Mouse (Mus musculus): ENCODE results near the gene Anapc7. TPM values are rescaled to one million over a fixed set of nuclear protein-coding genes. Genes with fewer than 3 reads are reported as not detected.
"Not testable (repeated sequence)": the region's sequence is repeated elsewhere in the genome, so short reads cannot be mapped to it uniquely, and the experiment has no call there.

Anapc7 gene
- polyA plus RNA-seq, 1 experiment from 2014 or later: 52.0 TPM

DNA sequence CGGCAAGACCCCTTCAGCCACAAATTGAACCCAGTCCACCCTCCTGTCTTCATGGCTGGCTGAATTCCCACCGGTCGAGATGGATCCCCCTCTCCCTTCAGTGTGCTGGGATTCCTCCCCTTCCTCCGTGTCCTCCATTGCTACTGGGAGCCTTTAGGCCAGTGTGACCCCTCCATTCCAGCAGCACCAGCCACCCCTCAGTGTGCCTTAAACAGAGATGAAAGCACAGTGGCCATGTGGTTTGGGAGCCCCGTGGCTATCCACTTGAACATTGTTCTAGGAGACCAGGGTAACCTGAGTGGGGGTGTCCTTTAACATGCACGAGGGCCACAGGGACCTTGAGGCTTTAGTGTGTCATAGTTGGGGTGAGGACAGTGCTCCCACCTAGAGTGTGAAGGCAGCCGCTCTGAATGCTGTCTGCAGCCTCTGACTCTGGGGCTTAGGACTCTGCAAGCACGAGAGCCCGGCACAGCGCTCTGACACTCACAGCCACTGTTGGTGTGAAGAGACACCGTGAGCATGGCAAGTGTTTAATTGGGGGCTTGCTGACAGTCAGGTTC is 23.6 kb downstream of the Anapc7 start:
- Histone ChIP-seq H3K36me3 (peaks cover 89% of the 10 kb centered on the region), H3K9me3 (no peaks in the 10 kb centered on the region), H3K4me1 (replicated peaks) (peaks cover 8% of the 10 kb centered on the region), H3K4me3 (no peak overlapping the region), H3K27me3 (ENCODE audit: insufficient read depth, poor library complexity, severe bottlenecking) (no peaks in the 10 kb centered on the region), H3K27ac (no peak overlapping the region)
- WGBS: 96% methylated on average over 11 of the region's 11 CpGs
- no peak for DNase-seq (ENCODE audit: low spot score)

DNA sequence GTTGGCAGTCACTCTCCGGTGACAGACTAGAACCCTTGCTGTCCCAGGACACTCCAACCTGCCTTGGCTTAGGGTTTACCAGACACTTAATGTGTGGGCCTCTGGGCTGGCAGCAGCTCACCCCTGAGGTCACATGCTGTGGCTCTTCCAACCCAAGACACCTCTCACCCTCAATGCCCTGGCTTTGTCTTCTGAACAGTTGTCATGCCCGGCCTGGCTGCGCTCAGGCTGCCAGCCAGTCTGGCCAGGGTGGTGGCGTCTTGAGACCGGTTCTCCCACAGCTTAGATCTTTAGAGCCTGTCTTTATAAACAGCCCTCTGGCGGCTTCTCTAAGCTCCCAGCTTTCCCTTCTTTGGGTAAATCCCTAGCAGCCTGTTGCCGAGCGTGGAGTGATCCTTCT is 26.4 kb downstream of the Anapc7 start:
- Histone ChIP-seq H3K4me1 (replicated peaks) (peaks cover 15% of the 10 kb centered on the region), H3K27ac (no peak overlapping the region), H3K4me3 (no peak overlapping the region), H3K27me3 (ENCODE audit: insufficient read depth, poor library complexity, severe bottlenecking) (no peaks in the 10 kb centered on the region), H3K9me3 (no peaks in the 10 kb centered on the region), H3K36me3 (peaks cover 84% of the 10 kb centered on the region)
- DNase-seq (ENCODE audit: low spot score): no peak
- WGBS: 92% methylated on average over 8 of the region's 8 CpGs

DNA sequence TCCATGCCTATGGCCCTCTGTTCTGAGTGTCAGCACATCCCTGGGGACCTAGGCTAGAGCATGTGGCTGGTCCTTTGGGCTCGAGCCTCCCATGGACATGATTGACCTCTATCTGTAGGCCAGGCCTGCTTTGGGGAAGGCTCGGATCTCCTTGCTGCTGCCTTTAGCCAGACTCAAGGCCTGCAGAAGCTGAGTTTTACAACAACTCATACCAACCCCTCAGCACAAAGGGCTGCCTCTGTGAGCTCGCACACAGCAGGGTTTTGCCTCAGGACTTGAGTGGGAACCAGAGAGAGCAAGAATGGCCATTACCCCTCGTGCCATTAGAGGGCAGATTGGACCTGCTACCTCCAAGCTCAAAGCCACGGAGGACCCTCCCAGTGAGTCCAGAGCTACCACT is 27.4 kb downstream of the Anapc7 start:
- 88% methylated on average over 5 of the region's 5 CpGs for WGBS
- H3K27me3 ChIP-seq (ENCODE audit: insufficient read depth, poor library complexity, severe bottlenecking): no peaks in the 10 kb centered on the region

DNA sequence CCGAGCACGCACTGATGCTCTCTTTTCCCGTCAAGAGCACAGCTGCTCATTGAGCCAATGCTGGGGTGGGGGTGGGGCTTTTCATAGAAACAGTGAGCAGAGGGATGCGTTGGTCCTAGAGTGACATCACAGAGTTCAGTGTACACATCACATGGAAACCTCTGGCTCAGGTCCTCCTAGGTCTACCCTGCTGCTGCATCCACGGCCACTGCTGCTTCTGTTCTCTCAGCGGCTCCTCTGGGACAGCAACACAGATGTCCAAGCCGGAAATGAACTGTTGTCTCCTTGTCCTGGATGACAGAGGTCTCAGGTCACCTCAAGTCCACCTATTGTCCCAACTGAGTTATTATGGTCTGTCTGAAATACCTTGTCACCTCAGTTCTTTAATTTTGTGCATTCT is 28.5 kb downstream of the Anapc7 start:
- peaks cover 15% of the 10 kb centered on the region for H3K4me1 ChIP-seq (replicated peaks)
- H3K27me3 ChIP-seq (ENCODE audit: insufficient read depth, poor library complexity, severe bottlenecking): no peaks in the 10 kb centered on the region
- 46% methylated on average over 7 of the region's 7 CpGs for WGBS
- DNase-seq (ENCODE audit: low spot score): peak; percentile 27
- no peak overlapping the region for H3K4me3 ChIP-seq
- H3K9me3 ChIP-seq: no peaks in the 10 kb centered on the region
- no peak overlapping the region for H3K27ac ChIP-seq
- peaks cover 84% of the 10 kb centered on the region for H3K36me3 ChIP-seq

More for the DNA sequence above, 27.4 kb downstream of the Anapc7 start:
- DNase-seq (ENCODE audit: low spot score): no peak
- Histone ChIP-seq H3K4me3 (no peak overlapping the region), H3K27ac (no peak overlapping the region), H3K9me3 (no peaks in the 10 kb centered on the region), H3K4me1 (replicated peaks) (peaks cover 15% of the 10 kb centered on the region), H3K36me3 (peaks cover 84% of the 10 kb centered on the region)

DNA sequence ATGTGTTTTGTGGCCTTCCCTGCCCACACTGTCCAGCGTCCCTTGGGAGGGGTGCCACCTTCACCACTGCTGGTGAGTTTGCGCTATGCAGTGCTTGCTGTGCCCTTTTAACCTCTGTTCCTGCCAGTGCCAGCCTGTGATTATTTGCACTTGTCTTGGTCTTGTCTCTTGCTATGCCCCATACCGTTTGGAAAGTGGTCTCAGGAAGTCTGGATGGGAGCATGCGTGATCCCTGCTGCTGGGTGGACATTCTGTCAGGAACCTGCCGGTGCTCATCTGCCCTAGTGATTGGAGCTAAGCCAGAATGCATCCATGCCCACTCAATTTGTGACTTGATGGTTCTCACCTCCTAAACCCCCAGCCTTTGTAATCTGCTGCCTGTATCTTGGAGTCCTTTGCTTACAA is 29.4 kb downstream of the Anapc7 start:
- DNase-seq (ENCODE audit: low spot score): no peak
- H3K4me1 ChIP-seq (replicated peaks): peaks cover 15% of the 10 kb centered on the region
- peaks cover 84% of the 10 kb centered on the region for H3K36me3 ChIP-seq
- no peaks in the 10 kb centered on the region for H3K9me3 ChIP-seq
- H3K27me3 ChIP-seq (ENCODE audit: insufficient read depth, poor library complexity, severe bottlenecking): no peaks in the 10 kb centered on the region
- no peak overlapping the region for H3K4me3 ChIP-seq
- no peak overlapping the region for H3K27ac ChIP-seq
- WGBS: 78% methylated on average over 5 of the region's 5 CpGs

DNA sequence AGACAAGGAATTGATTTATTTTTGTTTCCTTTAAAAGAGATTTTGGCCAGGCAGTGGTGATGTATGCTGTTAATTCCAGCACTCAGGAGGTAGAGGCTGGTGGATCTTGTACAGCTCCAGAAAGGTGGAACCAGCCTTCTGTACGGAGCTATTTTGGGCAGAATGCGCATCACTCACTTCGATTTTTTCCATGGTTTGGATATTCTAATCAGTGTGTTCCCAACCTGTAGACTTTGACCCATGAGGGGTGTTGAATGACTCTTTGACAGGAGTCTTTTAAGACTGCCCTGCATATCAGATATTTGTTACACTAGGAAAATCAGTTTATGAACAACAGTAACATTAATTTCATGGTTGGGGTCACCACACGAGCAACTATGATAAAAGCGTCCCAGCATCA is 29.8 kb downstream of the Anapc7 start:
- no peak for DNase-seq (ENCODE audit: low spot score)
- H3K27me3 ChIP-seq (ENCODE audit: insufficient read depth, poor library complexity, severe bottlenecking): no peaks in the 10 kb centered on the region
- H3K9me3 ChIP-seq: no peaks in the 10 kb centered on the region
- H3K4me1 ChIP-seq (replicated peaks): peaks cover 15% of the 10 kb centered on the region
- H3K4me3 ChIP-seq: no peak overlapping the region
- peaks cover 84% of the 10 kb centered on the region for H3K36me3 ChIP-seq
- H3K27ac ChIP-seq: no peak overlapping the region
- 95% methylated on average over 5 of the region's 5 CpGs for WGBS

DNA sequence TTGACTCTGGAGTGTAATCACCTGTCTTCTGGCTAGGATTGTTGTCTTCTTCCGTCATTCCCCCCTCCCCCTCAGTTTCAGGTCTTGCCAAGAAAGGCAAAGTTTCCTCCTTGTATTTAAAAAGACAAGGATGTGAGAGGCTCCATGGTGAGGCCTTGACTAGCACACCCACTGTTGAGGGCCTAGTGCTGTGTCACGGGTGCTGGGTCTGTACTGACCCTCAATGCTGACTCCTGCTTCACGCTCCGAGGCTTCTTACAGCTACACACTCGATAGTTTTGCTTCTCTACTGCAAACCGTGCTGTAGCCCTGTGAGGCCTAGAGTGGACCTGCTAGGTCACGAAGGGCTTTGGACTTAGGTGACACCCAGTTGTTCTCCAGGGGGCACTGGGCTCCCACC is 30.7 kb downstream of the Anapc7 start:
- H3K9me3 ChIP-seq: no peaks in the 10 kb centered on the region
- WGBS: 85% methylated on average over 7 of the region's 7 CpGs
- no peak overlapping the region for H3K27ac ChIP-seq
- peaks cover 15% of the 10 kb centered on the region for H3K4me1 ChIP-seq (replicated peaks)
- H3K27me3 ChIP-seq (ENCODE audit: insufficient read depth, poor library complexity, severe bottlenecking): no peaks in the 10 kb centered on the region
- H3K4me3 ChIP-seq: no peak overlapping the region
- peaks cover 84% of the 10 kb centered on the region for H3K36me3 ChIP-seq
- DNase-seq (ENCODE audit: low spot score): no peak

DNA sequence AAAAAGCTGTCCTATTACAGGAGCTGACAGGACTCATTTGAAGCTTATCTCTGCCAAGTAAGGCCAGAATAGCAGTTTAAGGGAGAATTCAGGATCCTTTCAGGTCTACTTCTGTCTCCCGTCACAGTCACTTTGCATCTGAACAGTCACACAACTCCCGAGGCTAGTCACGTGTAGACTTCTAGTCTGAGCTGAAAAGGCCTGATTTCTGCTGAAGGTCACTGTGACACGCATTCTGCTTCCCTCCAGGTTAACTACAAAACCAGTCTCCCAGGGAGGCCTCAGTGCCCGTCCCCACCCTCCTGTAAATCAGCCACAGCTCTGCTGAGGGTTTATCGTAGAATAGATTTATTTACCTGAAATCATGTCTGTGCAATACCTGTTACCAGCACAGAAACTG is 31.7 kb downstream of the Anapc7 start:
- peaks cover 15% of the 10 kb centered on the region for H3K4me1 ChIP-seq (replicated peaks)
- peaks cover 87% of the 10 kb centered on the region for H3K36me3 ChIP-seq
- H3K27me3 ChIP-seq (ENCODE audit: insufficient read depth, poor library complexity, severe bottlenecking): no peaks in the 10 kb centered on the region
- no peaks in the 10 kb centered on the region for H3K9me3 ChIP-seq
- H3K4me3 ChIP-seq: no peak overlapping the region
- WGBS: 84% methylated on average over 6 of the region's 6 CpGs
- DNase-seq (ENCODE audit: low spot score): no peak
- H3K27ac ChIP-seq: no peak overlapping the region

DNA sequence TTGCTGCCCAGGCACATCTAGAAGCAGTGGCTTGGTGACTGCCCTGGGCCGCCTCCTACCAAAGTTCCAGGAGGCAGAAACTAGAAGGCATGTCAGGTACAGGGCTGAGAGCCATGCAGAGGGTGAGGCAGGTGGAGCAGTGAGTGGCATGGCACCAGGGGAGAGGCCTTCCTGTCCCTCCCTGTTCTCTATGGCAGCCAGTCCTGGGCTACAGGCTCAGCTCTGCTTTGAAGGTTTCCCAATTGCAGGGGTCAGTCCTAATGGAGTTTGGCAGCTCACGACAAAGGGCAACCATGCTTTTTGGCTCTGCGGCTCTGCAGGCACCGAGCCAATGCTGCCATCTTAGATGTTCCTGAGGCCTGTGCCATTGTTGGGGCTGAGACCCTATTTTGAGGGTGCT is 32.9 kb downstream of the Anapc7 start:
- Histone ChIP-seq H3K4me1 (replicated peaks) (peaks cover 14% of the 10 kb centered on the region), H3K4me3 (no peak overlapping the region), H3K27ac (no peak overlapping the region), H3K9me3 (no peaks in the 10 kb centered on the region), H3K27me3 (ENCODE audit: insufficient read depth, poor library complexity, severe bottlenecking) (no peaks in the 10 kb centered on the region), H3K36me3 (peaks cover 88% of the 10 kb centered on the region)
- 97% methylated on average over 4 of the region's 4 CpGs for WGBS
- no peak for DNase-seq (ENCODE audit: low spot score)

DNA sequence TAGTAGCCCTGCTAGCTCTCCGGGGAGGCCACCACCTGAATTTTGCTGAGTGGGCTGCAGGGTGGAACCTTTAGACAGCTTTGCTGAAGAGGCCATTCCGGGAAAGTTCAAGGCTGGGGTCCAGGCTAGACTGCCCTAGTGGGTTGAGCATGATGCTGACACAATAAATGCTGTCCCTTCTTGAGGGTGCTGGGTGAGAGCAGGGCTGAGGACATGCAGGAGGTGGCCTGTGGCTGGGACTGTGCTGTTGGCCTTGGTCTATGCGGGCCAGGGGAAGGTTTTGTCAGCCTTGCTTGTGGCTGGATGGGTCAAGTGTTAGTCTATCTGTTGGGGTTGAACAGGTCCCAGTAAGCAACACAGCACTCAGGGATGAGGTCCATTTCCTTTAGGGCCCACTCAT is 33.4 kb downstream of the Anapc7 start:
- Histone ChIP-seq H3K9me3 (no peaks in the 10 kb centered on the region), H3K4me3 (no peak overlapping the region), H3K27me3 (ENCODE audit: insufficient read depth, poor library complexity, severe bottlenecking) (no peaks in the 10 kb centered on the region), H3K4me1 (replicated peaks) (peaks cover 10% of the 10 kb centered on the region), H3K27ac (no peak overlapping the region), H3K36me3 (peaks cover 92% of the 10 kb centered on the region)
- WGBS: 96% methylated on average over 3 of the region's 3 CpGs
- DNase-seq (ENCODE audit: low spot score): no peak

DNA sequence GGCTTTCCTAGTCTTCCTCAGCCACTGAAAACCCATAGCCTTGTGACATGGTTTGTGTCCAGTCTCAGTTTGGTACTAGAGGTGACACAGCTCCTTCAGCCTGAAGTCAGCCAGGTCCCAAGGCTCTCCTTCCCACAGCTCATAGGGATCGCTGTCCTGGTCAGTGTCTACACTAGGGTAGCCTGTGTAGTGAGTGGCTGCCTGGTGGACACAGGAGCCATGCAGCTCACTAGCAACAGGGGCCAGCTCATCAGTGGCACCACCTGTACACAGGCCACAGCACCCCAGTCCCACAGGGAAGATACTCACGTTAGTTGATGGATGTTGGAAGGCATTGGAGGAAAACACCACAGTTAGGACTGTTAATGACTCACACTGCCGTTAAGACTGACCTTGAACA is 34.1 kb downstream of the Anapc7 start:
- WGBS: 95% methylated on average over 3 of the region's 3 CpGs

DNA sequence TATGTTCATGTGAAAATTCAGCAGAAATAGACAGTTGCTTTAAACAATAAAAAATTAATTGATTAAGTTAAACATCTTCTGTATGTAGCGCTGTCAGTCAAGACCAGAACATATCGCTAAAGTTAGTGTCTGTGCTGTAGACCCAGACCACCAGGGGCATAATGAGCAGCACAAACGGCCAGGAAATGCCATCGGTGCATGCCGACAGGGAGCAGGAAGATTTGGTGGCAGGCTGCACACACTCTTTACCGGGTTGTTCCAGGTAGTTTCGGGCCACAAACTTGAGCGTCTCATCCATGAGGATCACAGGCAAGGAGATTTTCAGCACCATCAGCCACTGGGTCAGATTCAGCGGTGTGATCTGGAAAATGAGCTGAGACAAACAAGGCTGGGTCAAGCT is 35.6 kb downstream of the Anapc7 start:
- WGBS: 88% methylated on average over 9 of the region's 9 CpGs
- DNase-seq (ENCODE audit: low spot score); H3K27me3 ChIP-seq (ENCODE audit: insufficient read depth, poor library complexity, severe bottlenecking); H3K4me1 ChIP-seq (replicated peaks); H3K9me3 ChIP-seq; H3K27ac ChIP-seq; H3K4me3 ChIP-seq: not testable (repeated sequence)
- peaks cover 100% of the 10 kb centered on the region for H3K36me3 ChIP-seq

More for the DNA sequence above, 34.1 kb downstream of the Anapc7 start:
- H3K27me3 ChIP-seq (ENCODE audit: insufficient read depth, poor library complexity, severe bottlenecking): no peaks in the 10 kb centered on the region
- no peaks in the 10 kb centered on the region for H3K9me3 ChIP-seq
- H3K36me3 ChIP-seq: peaks cover 99% of the 10 kb centered on the region
- no peak overlapping the region for H3K27ac ChIP-seq
- DNase-seq (ENCODE audit: low spot score): no peak
- peaks cover 4% of the 10 kb centered on the region for H3K4me1 ChIP-seq (replicated peaks)
- no peak overlapping the region for H3K4me3 ChIP-seq

DNA sequence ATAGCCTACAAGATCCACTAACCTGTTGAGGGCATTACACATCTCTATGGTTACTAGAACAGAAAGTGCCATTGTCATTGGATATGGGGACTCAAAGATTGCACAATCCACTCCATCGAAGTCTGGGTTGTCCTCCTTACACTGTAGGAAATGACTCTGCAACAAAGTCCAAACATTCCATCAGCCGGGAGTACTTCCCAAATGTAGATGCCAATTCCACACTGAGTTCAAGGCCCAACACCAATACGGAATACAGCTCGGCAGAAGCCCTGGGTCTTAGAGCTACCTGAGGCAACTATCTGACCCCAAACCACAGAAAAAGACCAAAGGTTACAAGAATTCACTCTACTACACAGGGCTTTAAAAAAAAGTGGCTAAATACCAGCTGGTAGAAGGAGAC is 36.6 kb downstream of the Anapc7 start:
- no peaks in the 10 kb centered on the region for H3K27me3 ChIP-seq (ENCODE audit: insufficient read depth, poor library complexity, severe bottlenecking)
- H3K27ac ChIP-seq: no peak overlapping the region
- WGBS: 94% methylated on average over 4 of the region's 4 CpGs
- H3K4me3 ChIP-seq: no peak overlapping the region
- peaks cover 100% of the 10 kb centered on the region for H3K36me3 ChIP-seq
- no peak for DNase-seq (ENCODE audit: low spot score)
- H3K4me1 ChIP-seq (replicated peaks): no peaks in the 10 kb centered on the region
- no peaks in the 10 kb centered on the region for H3K9me3 ChIP-seq

DNA sequence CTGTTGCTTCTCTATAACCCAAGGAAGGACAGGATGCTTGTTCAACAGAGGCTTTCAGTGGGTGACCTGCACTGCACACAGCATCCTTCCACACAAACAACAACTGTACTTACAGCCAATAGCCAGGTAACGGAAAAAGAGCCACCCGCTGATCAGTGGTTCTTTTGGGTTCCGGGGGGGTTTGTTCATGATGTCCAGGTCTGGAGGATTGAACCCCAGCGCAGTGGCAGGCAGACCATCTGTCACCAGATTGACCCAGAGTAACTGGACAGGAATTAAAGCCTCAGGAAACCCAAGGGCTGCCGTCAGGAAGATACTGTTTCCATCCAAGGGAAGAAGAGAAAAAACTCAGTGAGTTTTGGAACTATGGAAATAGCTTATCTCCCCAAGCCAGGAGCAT is 37.8 kb downstream of the Anapc7 start:
- Histone ChIP-seq H3K27ac (no peak overlapping the region), H3K4me1 (replicated peaks) (no peaks in the 10 kb centered on the region), H3K9me3 (no peaks in the 10 kb centered on the region), H3K27me3 (ENCODE audit: insufficient read depth, poor library complexity, severe bottlenecking) (no peaks in the 10 kb centered on the region), H3K4me3 (no peak overlapping the region), H3K36me3 (peaks cover 100% of the 10 kb centered on the region)
- DNase-seq (ENCODE audit: low spot score): no peak
- 90% methylated on average over 5 of the region's 5 CpGs for WGBS

All from hindbrain, embryonic 10.5 days (tissue).